Mouse (Mus musculus): ENCODE results near the gene Gria4.

- TF ChIP-seq CTCF (conservative IDR thresholded peaks at IDR 0.05; ENCODE audit: insufficient read depth, insufficient read length, low read depth, low read length) (no peak), POLR2A (IDR thresholded peaks at IDR 0.05; ENCODE audit: low read depth, low read length) (no peak)
Measured at GRCm38 (mm10) chr9:4601788-4602187, 194.2 kb downstream of the Gria4 start.
